Mouse (Mus musculus) lung, postnatal 0 days (tissue): ENCODE data around the gene Cog5.

ENCODE experiments used
- CTCF ChIP-seq: IDR thresholded peaks from 2 replicates; pipeline ENCODE4 v1.5.1; 2016; ENCODE audit warnings: antibody characterized with exemption, mild to moderate bottlenecking
- EP300 ChIP-seq: IDR thresholded peaks from 2 replicates; pipeline ENCODE4 v1.6.1; 2016; ENCODE audit warnings: antibody characterized with exemption, mild to moderate bottlenecking, control low read depth

DNA sequence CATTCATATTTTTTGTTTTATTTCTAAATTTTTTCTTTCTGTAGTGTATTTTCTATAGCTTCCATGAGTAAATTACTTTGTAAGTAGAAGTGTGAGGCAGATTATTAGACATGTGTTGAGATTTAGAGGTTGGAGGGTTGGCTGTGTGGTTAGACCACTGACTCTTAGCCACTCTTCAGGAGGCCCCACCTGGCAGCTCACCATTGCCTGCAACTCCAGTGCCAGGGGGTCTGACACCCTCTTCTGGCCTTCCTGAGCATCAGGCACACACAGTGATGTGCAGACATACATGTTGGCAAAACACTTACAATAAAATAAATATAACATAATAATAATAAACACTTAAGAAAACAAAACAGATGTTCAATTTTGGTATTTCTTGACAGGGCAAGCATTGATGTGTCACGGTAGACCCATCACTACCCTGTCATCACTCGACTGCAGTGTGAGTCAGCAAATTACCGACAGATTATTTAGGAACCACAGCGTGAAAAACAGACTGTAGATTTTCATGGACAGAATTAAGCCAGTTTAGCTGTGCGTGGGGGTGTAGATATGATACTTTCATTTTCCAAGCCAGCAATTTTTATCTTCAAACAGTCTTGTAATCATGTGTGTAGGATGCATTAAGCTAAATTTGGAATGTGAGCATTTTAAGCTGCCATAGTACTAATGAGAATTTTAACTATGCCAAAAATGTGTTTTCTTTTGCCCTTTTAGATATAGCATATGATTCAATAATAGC is 151.9 kb downstream of the Cog5 start:
- TF ChIP-seq CTCF (no peak), EP300 (no peak)
